Mouse (Mus musculus) myocyte (in vitro differentiated cells): Measurements from ENCODE around the gene Grwd1. TPM values are rescaled to one million over a fixed set of nuclear protein-coding genes. Genes with fewer than 3 reads are reported as not detected.

Experiments
- H3K27me3 ChIP-seq: one replicate; pipeline ENCODE4 v1.6.1; 2011; ENCODE audit not compliant: control insufficient read depth, insufficient read depth, insufficient read length
- H3K36me3 ChIP-seq: one replicate; pipeline ENCODE4 v1.6.1; 2011; ENCODE audit not compliant: control insufficient read depth, insufficient read depth
- H3K4me2 ChIP-seq: one replicate; pipeline ENCODE4 v1.6.1; 2011; ENCODE audit warnings: low read depth, control low read depth
- H3K4me3 ChIP-seq: one replicate; pipeline ENCODE4 v1.5.1; 2011; ENCODE audit warnings: mild to moderate bottlenecking, control low read depth, moderate library complexity
- H3K79me2 ChIP-seq: one replicate; pipeline ENCODE4 v1.6.1; 2011; ENCODE audit not compliant: control insufficient read depth, insufficient read depth
- H3ac ChIP-seq: one replicate; pipeline ENCODE4 v1.6.1; 2011; ENCODE audit not compliant: control insufficient read depth, insufficient read length
- CEBPB ChIP-seq: IDR thresholded peaks from 2 replicates; pipeline ENCODE4 v1.6.1; 2011; ENCODE audit warnings: mild to moderate bottlenecking, moderate library complexity; ENCODE audit not compliant: poor library complexity, insufficient read depth, severe bottlenecking
- E2F4 ChIP-seq: IDR thresholded peaks from one replicate; pipeline ENCODE4 v1.6.1; 2011; ENCODE audit warnings: mild to moderate bottlenecking, control low read depth, moderate library complexity; ENCODE audit not compliant: insufficient read depth
- MAX ChIP-seq: IDR thresholded peaks from one replicate; pipeline ENCODE4 v1.6.1; 2011; ENCODE audit warnings: low read depth, mild to moderate bottlenecking, control low read depth
- MYOD1 ChIP-seq, 3 experiments: IDR thresholded peaks; one replicate each; pipeline ENCODE4 v1.6.1; 2011; ENCODE audit warnings: control low read depth in 2 of 3, low read depth in 2 of 3, mild to moderate bottlenecking in 2 of 3, moderate library complexity in 1 of 3; ENCODE audit not compliant: insufficient read length in 2 of 3, control insufficient read depth in 1 of 3
- MYOG ChIP-seq, 3 experiments: IDR thresholded peaks; one replicate each; pipeline ENCODE4 v1.6.1; 2011; ENCODE audit warnings: control low read depth in 2 of 3, low read depth in 2 of 3, mild to moderate bottlenecking in 2 of 3; ENCODE audit not compliant: insufficient read length in 2 of 3, control insufficient read depth in 1 of 3, insufficient read depth in 1 of 3
- POLR2A ChIP-seq: IDR thresholded peaks from one replicate; pipeline ENCODE4 v1.6.1; 2011; ENCODE audit warnings: low read depth, mild to moderate bottlenecking, control low read depth, moderate library complexity; ENCODE audit not compliant: insufficient read length
- POLR2AphosphoS2 ChIP-seq: IDR thresholded peaks from one replicate; pipeline ENCODE4 v1.6.1; 2011; ENCODE audit warnings: low read depth, control low read depth; ENCODE audit not compliant: insufficient read length
- REST ChIP-seq: IDR thresholded peaks from one replicate; pipeline ENCODE4 v1.6.1; 2011; ENCODE audit warnings: mild to moderate bottlenecking, control low read depth, moderate library complexity; ENCODE audit not compliant: insufficient read depth, insufficient read length
- SRF ChIP-seq: IDR thresholded peaks from one replicate; pipeline ENCODE4 v1.6.1; 2011; ENCODE audit warnings: low read depth; ENCODE audit not compliant: control insufficient read depth, insufficient read length
- TCF12 ChIP-seq: IDR thresholded peaks from one replicate; pipeline ENCODE4 v1.6.1; 2011; ENCODE audit warnings: mild to moderate bottlenecking, control low read depth; ENCODE audit not compliant: poor library complexity, insufficient read depth, severe bottlenecking
- TCF3 ChIP-seq: IDR thresholded peaks from one replicate; pipeline ENCODE4 v1.6.1; 2011; ENCODE audit warnings: low read depth, control low read depth; ENCODE audit not compliant: insufficient read length
- USF1 ChIP-seq: IDR thresholded peaks from one replicate; pipeline ENCODE4 v1.6.1; 2011; ENCODE audit warnings: low read depth, mild to moderate bottlenecking, control low read depth, moderate library complexity
- polyA plus RNA-seq: library from polyadenylated mRNA; unstranded; fragments of >200 nt; fragmentation: generic; extraction: Trizol; gene quantifications from one replicate; pipeline ENCODE4 v1.2.1, GENCODE M21; 2012; ENCODE audit warnings: missing spikeins

Gene Grwd1
- polyA plus RNA-seq, 1 experiment, result 36.2 TPM

GRCm38 (mm10) chr7:45805941-45806340 is 24.8 kb downstream of the Grwd1 start:
- Histone ChIP-seq H3K4me2 (no peak overlapping the region), H3K27me3 (no peaks in the 10 kb centered on the region), H3K36me3 (peaks cover 17% of the 10 kb centered on the region), H3K4me3 (no peak overlapping the region), H3K79me2 (no peaks in the 10 kb centered on the region), H3ac (no peak overlapping the region)
- TF ChIP-seq MYOD1 (IDR thresholded peaks at IDR 0.05; ENCODE audit: control insufficient read depth in 1 of 3, insufficient read length in 2 of 3, low read depth in 2 of 3) (no peak), POLR2AphosphoS2 (peak; percentile 86), POLR2A (peak; percentile 26)

GRCm38 (mm10) chr7:45802551-45802950 is 28.2 kb downstream of the Grwd1 start:
- H3K79me2 ChIP-seq, result no peaks in the 10 kb centered on the region
- no peaks in the 10 kb centered on the region for H3K36me3 ChIP-seq
- H3K27me3 ChIP-seq, result peaks cover 11% of the 10 kb centered on the region
- no peak overlapping the region for H3K4me3 ChIP-seq
- H3K4me2 ChIP-seq, result peak overlapping the region; percentile 18
- TF ChIP-seq MYOD1 (IDR thresholded peaks at IDR 0.05; ENCODE audit: control insufficient read depth in 1 of 3, insufficient read length in 2 of 3, low read depth in 2 of 3) (no peak), MAX (no peak), TCF12 (no peak), E2F4 (no peak), CEBPB (no peak), USF1 (no peak), POLR2AphosphoS2 (no peak), MYOG (IDR thresholded peaks at IDR 0.05; ENCODE audit: control insufficient read depth in 1 of 3, insufficient read depth in 1 of 3, insufficient read length in 2 of 3, low read depth in 2 of 3) (no peak), TCF3 (no peak), REST (no peak), SRF (no peak), POLR2A (no peak)
- H3ac ChIP-seq, result no peak overlapping the region

- Histone ChIP-seq H3K36me3 (no peaks in the 10 kb centered on the region), H3K4me2 (peak overlapping the region; percentile 97), H3K79me2 (no peaks in the 10 kb centered on the region), H3K27me3 (peaks cover 18% of the 10 kb centered on the region), H3ac (no peak overlapping the region), H3K4me3 (peak overlapping the region; percentile 19)
- TF ChIP-seq E2F4, result no peak
- no peak for TF ChIP-seq REST
- TF ChIP-seq POLR2A, result no peak
- TF ChIP-seq USF1, result no peak
- no peak for TF ChIP-seq CEBPB
- no peak for TF ChIP-seq MAX
- no peak for TF ChIP-seq TCF3
- no peak for TF ChIP-seq MYOD1 (IDR thresholded peaks at IDR 0.05; ENCODE audit: control insufficient read depth in 1 of 3, insufficient read length in 2 of 3, low read depth in 2 of 3)
- TF ChIP-seq POLR2AphosphoS2, result no peak
- no peak for TF ChIP-seq MYOG (IDR thresholded peaks at IDR 0.05; ENCODE audit: control insufficient read depth in 1 of 3, insufficient read depth in 1 of 3, insufficient read length in 2 of 3, low read depth in 2 of 3)
- no peak for TF ChIP-seq SRF
- TF ChIP-seq TCF12, result no peak
These were observed 29.4 kb downstream of the Grwd1 start for GRCm38 (mm10) chr7:45801348-45801747.

- H3K27me3 ChIP-seq, result peaks cover 18% of the 10 kb centered on the region
- no peak overlapping the region for H3ac ChIP-seq
- H3K4me3 ChIP-seq, result peak overlapping the region; percentile 19
- TF ChIP-seq TCF12 (no peak), TCF3 (no peak), MYOD1 (IDR thresholded peaks at IDR 0.05; ENCODE audit: control insufficient read depth in 1 of 3, insufficient read length in 2 of 3, low read depth in 2 of 3) (no peak), POLR2A (no peak), POLR2AphosphoS2 (no peak), MYOG (IDR thresholded peaks at IDR 0.05; ENCODE audit: control insufficient read depth in 1 of 3, insufficient read depth in 1 of 3, insufficient read length in 2 of 3, low read depth in 2 of 3) (no peak), MAX (no peak), E2F4 (no peak), REST (no peak), CEBPB (no peak)
- peak overlapping the region; percentile 97 for H3K4me2 ChIP-seq
- no peaks in the 10 kb centered on the region for H3K79me2 ChIP-seq
- no peaks in the 10 kb centered on the region for H3K36me3 ChIP-seq
These were observed 30.1 kb downstream of the Grwd1 start for GRCm38 (mm10) chr7:45800546-45801204.

- H3K36me3 ChIP-seq, result no peaks in the 10 kb centered on the region
- H3ac ChIP-seq, result no peak overlapping the region
- peaks cover 18% of the 10 kb centered on the region for H3K27me3 ChIP-seq
- TF ChIP-seq MYOG (IDR thresholded peaks at IDR 0.05; ENCODE audit: control insufficient read depth in 1 of 3, insufficient read depth in 1 of 3, insufficient read length in 2 of 3, low read depth in 2 of 3) (no peak), POLR2AphosphoS2 (no peak)
- peak overlapping the region; percentile 97 for H3K4me2 ChIP-seq
- no peaks in the 10 kb centered on the region for H3K79me2 ChIP-seq
- H3K4me3 ChIP-seq, result peak overlapping the region; percentile 19
These were observed 30.7 kb downstream of the Grwd1 start for GRCm38 (mm10) chr7:45800001-45800400.
